Mouse (Mus musculus) liver, adult 2 months (tissue): ENCODE data around the gene Yjefn3.

ENCODE experiments used
- CTCF ChIP-seq: fragments of 200-500 bp; IDR thresholded peaks from 2 replicates; pipeline ENCODE4 v1.5.1; 2011; ENCODE audit warnings: low read depth, low read length, control low read depth
- POLR2A ChIP-seq: fragments of 200-500 bp; IDR thresholded peaks from 2 replicates; pipeline ENCODE4 v1.6.1; 2011; ENCODE audit warnings: low read length, control low read depth; ENCODE audit not compliant: insufficient read depth; ENCODE audit errors: extremely low read depth

- no peak for TF ChIP-seq POLR2A
- no peak for TF ChIP-seq CTCF
These were observed 16.0 kb upstream of the Yjefn3 start for GRCm38 (mm10) chr8:69918506-69918905.
